Mouse (Mus musculus): Measurements from ENCODE around the gene Zfp536.

- TF ChIP-seq CTCF (conservative IDR thresholded peaks at IDR 0.05 in 1 of 2, IDR thresholded peaks at IDR 0.05 in 1 of 2; ENCODE audit: low read depth in 2 of 2, low read length in 2 of 2) (no peak), UBTF (IDR thresholded peaks at IDR 0.05; ENCODE audit: low read depth, low read length) (no peak), POLR2A (IDR thresholded peaks at IDR 0.05; ENCODE audit: low read depth, low read length) (no peak), ZNF384 (IDR thresholded peaks at IDR 0.05; ENCODE audit: low read depth, low read length) (no peak), HCFC1 (IDR thresholded peaks at IDR 0.05; ENCODE audit: low read depth, low read length) (no peak), JUN (IDR thresholded peaks at IDR 0.05; ENCODE audit: insufficient read depth, low read depth, low read length) (no peak), E2F4 (IDR thresholded peaks at IDR 0.05; ENCODE audit: insufficient replicate concordance, low read depth, low read length) (no peak)
Measured at GRCm38 (mm10) chr7:37639740-37640397, 133.6 kb downstream of the Zfp536 start.

All from CH12.LX (cell line).